Mouse (Mus musculus): ENCODE results near the gene Kif17.

The Kif17 gene

GRCm38 (mm10) chr4:138250088-138250960, at the start of gene Kif17, which contains the start of gene Sh2d5:
TSS of gene Kif17 (plus strand) at chr4:138250435.
TSS of gene Sh2d5 (plus strand) at chr4:138250403.
- DNase-seq (ENCODE audit: low spot score), result peak; percentile 66

GRCm38 (mm10) chr4:138200769-138201168, 49.5 kb upstream of the Kif17 start:
- no peak for DNase-seq (ENCODE audit: low spot score)

GRCm38 (mm10) chr4:138201696-138202095, 48.5 kb upstream of the Kif17 start:
- no peak for DNase-seq (ENCODE audit: low spot score)

GRCm38 (mm10) chr4:138210116-138210515, 40.1 kb upstream of the Kif17 start:
- no peak for DNase-seq (ENCODE audit: low spot score)

GRCm38 (mm10) chr4:138213861-138214260, 36.4 kb upstream of the Kif17 start:
- DNase-seq (ENCODE audit: low spot score), result peak; percentile 33

- DNase-seq (ENCODE audit: low spot score), result no peak
Observed at GRCm38 (mm10) chr4:138215671-138216199, 34.5 kb upstream of the Kif17 start.

GRCm38 (mm10) chr4:138216200-138216890, 33.9 kb upstream of the Kif17 start, which contains the start of gene Hp1bp3:
TSS of gene Hp1bp3 (plus strand) at chr4:138216296.
- DNase-seq (ENCODE audit: low spot score), result peak; percentile 73

GRCm38 (mm10) chr4:138216891-138217392, 33.3 kb upstream of the Kif17 start:
- peak; percentile 98 for DNase-seq (ENCODE audit: low spot score)

- DNase-seq (ENCODE audit: low spot score), result no peak
Observed at GRCm38 (mm10) chr4:138217441-138217840, 32.8 kb upstream of the Kif17 start.

- DNase-seq (ENCODE audit: low spot score), result no peak
Observed at GRCm38 (mm10) chr4:138217951-138218685, 32.1 kb upstream of the Kif17 start.

GRCm38 (mm10) chr4:138219331-138219730, 30.9 kb upstream of the Kif17 start:
- no peak for DNase-seq (ENCODE audit: low spot score)

- DNase-seq (ENCODE audit: low spot score), result no peak
Observed at GRCm38 (mm10) chr4:138220761-138221160, 29.5 kb upstream of the Kif17 start.

- DNase-seq (ENCODE audit: low spot score), result no peak
Observed at GRCm38 (mm10) chr4:138221406-138221805, 28.8 kb upstream of the Kif17 start.

- no peak for DNase-seq (ENCODE audit: low spot score)
Observed at GRCm38 (mm10) chr4:138222396-138222795, 27.8 kb upstream of the Kif17 start.

GRCm38 (mm10) chr4:138223623-138224022, 26.6 kb upstream of the Kif17 start:
- no peak for DNase-seq (ENCODE audit: low spot score)

- DNase-seq (ENCODE audit: low spot score), result peak; percentile 30
Observed at GRCm38 (mm10) chr4:138246756-138247665, 3.2 kb upstream of the Kif17 start.

- DNase-seq (ENCODE audit: low spot score), result no peak
Observed at GRCm38 (mm10) chr4:138251819-138252218, 1.6 kb downstream of the Kif17 start.

GRCm38 (mm10) chr4:138252231-138252630, 2.0 kb downstream of the Kif17 start:
- no peak for DNase-seq (ENCODE audit: low spot score)

- no peak for DNase-seq (ENCODE audit: low spot score)
Observed at GRCm38 (mm10) chr4:138257116-138257687, 7.0 kb downstream of the Kif17 start.

GRCm38 (mm10) chr4:138258663-138259062, 8.4 kb downstream of the Kif17 start:
- DNase-seq (ENCODE audit: low spot score), result no peak

All from urinary bladder, postnatal 14 days (tissue).